Mouse (Mus musculus) bone marrow, adult 2 months (tissue): ENCODE results near the gene Klkb1. TPM values are rescaled to one million over a fixed set of nuclear protein-coding genes. Genes with fewer than 3 reads are reported as not detected.

Experiments
- H3K27ac ChIP-seq: fragments of 200-500 bp; 2 replicates; pipeline ENCODE4 v1.5.1; 2012; ENCODE audit warnings: low read depth, mild to moderate bottlenecking, control low read depth, inconsistent platforms, low read length; ENCODE audit not compliant: control insufficient read depth, poor library complexity, insufficient read depth
- H3K4me1 ChIP-seq: fragments of 200-500 bp; 2 replicates; pipeline ENCODE4 v1.6.1; 2011; ENCODE audit warnings: low read length; ENCODE audit not compliant: control insufficient read depth, insufficient read depth
- H3K4me3 ChIP-seq: fragments of 200-500 bp; replicated peaks from 2 replicates; pipeline ENCODE3; 2011; ENCODE audit warnings: mild to moderate bottlenecking, low read depth, low read length, control low read depth; ENCODE audit not compliant: control insufficient read depth
- CTCF ChIP-seq: fragments of 200-500 bp; IDR thresholded peaks from 2 replicates; pipeline ENCODE4 v1.5.1; 2011; ENCODE audit warnings: low read length, control low read depth; ENCODE audit not compliant: control insufficient read depth, insufficient read depth
- POLR2A ChIP-seq: fragments of 200-500 bp; IDR thresholded peaks from 2 replicates; pipeline ENCODE4 v1.6.1; 2011; ENCODE audit warnings: low read depth, mild to moderate bottlenecking, control low read depth, low read length, borderline replicate concordance; ENCODE audit not compliant: control insufficient read depth
- WGBS: fragments of 180-500 bp; shearing (Covaris S2); methylation state at CpG from one replicate; pipeline ENCODE4 v1.1.7; 2018; 5-methylcytosine and 5-hydroxymethylcytosine counted together
- polyA plus RNA-seq: library from polyadenylated mRNA; stranded (reverse); fragments of >200 nt; gene quantifications from 2 replicates; pipeline ENCODE4 v1.2.4, GENCODE M21; 2011; ENCODE audit warnings: low replicate concordance; ENCODE audit not compliant: missing spikeins, insufficient read depth, insufficient read length

The Klkb1 gene
- polyA plus RNA-seq, 1 experiment: 1.3 TPM

- no peak overlapping the region for H3K4me3 ChIP-seq
- TF ChIP-seq POLR2A (no peak), CTCF (no peak)
- no peak overlapping the region for H3K27ac ChIP-seq
- WGBS: 64% methylated on average over 8 of the region's 8 CpGs
- no peaks in the 10 kb centered on the region for H3K4me1 ChIP-seq
These were observed 36.2 kb downstream of the Klkb1 start for GRCm38 (mm10) chr8:45258421-45258820.

GRCm38 (mm10) chr8:45255040-45255439 lies 39.6 kb downstream of the Klkb1 start:
- Histone ChIP-seq H3K4me1 (no peaks in the 10 kb centered on the region), H3K4me3 (no peak overlapping the region), H3K27ac (no peak overlapping the region)
- TF ChIP-seq POLR2A (no peak), CTCF (no peak)
- 78% methylated on average over 12 of the region's 12 CpGs for WGBS

- TF ChIP-seq POLR2A (no peak), CTCF (no peak)
- Histone ChIP-seq H3K27ac (no peak overlapping the region), H3K4me3 (no peak overlapping the region), H3K4me1 (no peaks in the 10 kb centered on the region)
- WGBS: 77% methylated on average over 8 of the region's 8 CpGs
These were observed 40.3 kb downstream of the Klkb1 start for GRCm38 (mm10) chr8:45254194-45254842.

- TF ChIP-seq CTCF: no peak
- TF ChIP-seq POLR2A: no peak
- WGBS: 86% methylated on average over 1 of the region's 1 CpGs
These were observed 41.1 kb downstream of the Klkb1 start for GRCm38 (mm10) chr8:45253586-45253985.

GRCm38 (mm10) chr8:45253111-45253510 lies 41.5 kb downstream of the Klkb1 start:
- H3K4me1 ChIP-seq: no peaks in the 10 kb centered on the region
- TF ChIP-seq POLR2A (no peak), CTCF (no peak)
- no peak overlapping the region for H3K27ac ChIP-seq
- H3K4me3 ChIP-seq: no peak overlapping the region
- 50% methylated on average over 2 of the region's 2 CpGs for WGBS

More at GRCm38 (mm10) chr8:45253586-45253985, 41.1 kb downstream of the Klkb1 start:
- Histone ChIP-seq H3K4me3 (no peak overlapping the region), H3K4me1 (no peaks in the 10 kb centered on the region), H3K27ac (no peak overlapping the region)

GRCm38 (mm10) chr8:45246307-45246706 lies 48.4 kb downstream of the Klkb1 start:
- no peak overlapping the region for H3K27ac ChIP-seq
- WGBS: 62% methylated on average over 7 of the region's 7 CpGs
- H3K4me3 ChIP-seq: no peak overlapping the region
- no peaks in the 10 kb centered on the region for H3K4me1 ChIP-seq
- TF ChIP-seq POLR2A (no peak), CTCF (no peak)

- H3K4me3 ChIP-seq: no peak overlapping the region
- H3K27ac ChIP-seq: no peak overlapping the region
- H3K4me1 ChIP-seq: no peaks in the 10 kb centered on the region
- TF ChIP-seq POLR2A: no peak
- TF ChIP-seq CTCF: no peak
- WGBS: 74% methylated on average over 8 of the region's 8 CpGs
These were observed 55.3 kb downstream of the Klkb1 start for GRCm38 (mm10) chr8:45239363-45239762.

GRCm38 (mm10) chr8:45238282-45238681 lies 56.4 kb downstream of the Klkb1 start:
- TF ChIP-seq CTCF (no peak), POLR2A (no peak)
- WGBS: 29% methylated on average over 3 of the region's 3 CpGs
- Histone ChIP-seq H3K4me1 (no peaks in the 10 kb centered on the region), H3K4me3 (no peak overlapping the region), H3K27ac (no peak overlapping the region)

- H3K4me1 ChIP-seq: no peaks in the 10 kb centered on the region
- H3K27ac ChIP-seq: no peak overlapping the region
- no peak overlapping the region for H3K4me3 ChIP-seq
- TF ChIP-seq POLR2A: no peak
- no peak for TF ChIP-seq CTCF
- WGBS: 28% methylated on average over 14 of the region's 14 CpGs
These were observed 58.3 kb downstream of the Klkb1 start for GRCm38 (mm10) chr8:45236164-45236912.
